Mouse (Mus musculus) lung, postnatal 0 days (tissue): Measurements from ENCODE around the gene Mvb12b.
A peak's percentile ranks its signal among the peaks of the same experiment; 100 is the strongest.

ENCODE experiments used
- CTCF ChIP-seq: IDR thresholded peaks from 2 replicates; pipeline ENCODE4 v1.5.1; 2016; ENCODE audit warnings: antibody characterized with exemption, mild to moderate bottlenecking
- EP300 ChIP-seq: IDR thresholded peaks from 2 replicates; pipeline ENCODE4 v1.6.1; 2016; ENCODE audit warnings: antibody characterized with exemption, mild to moderate bottlenecking, control low read depth

- TF ChIP-seq CTCF: 0 out of 2 replicates have a peak, but pooled peaks have one; percentile 5
- peak; percentile 54; the same call in 1 of the 2 replicates for TF ChIP-seq EP300
Observed at GRCm38 (mm10) chr2:33872841-33873271, 14.9 kb downstream of the Mvb12b start.
